Mouse (Mus musculus): ENCODE results near the gene Nudc. TPM values are rescaled to one million over a fixed set of nuclear protein-coding genes. Genes with fewer than 3 reads are reported as not detected.
A peak's percentile ranks its signal among the peaks of the same experiment; 100 is the strongest.

Gene Nudc
- 100 to 1,000 TPM; 117 to 129 TPM for total RNA-seq (2021)
- long read RNA-seq, transcript Nudc-201 (8 exons, 1,316 nt): major isoform, 253 of 320 reads
- long read RNA-seq, partial matches to known transcripts: 64 of 320 reads
- long read RNA-seq, other reads (novel, unspliced or antisense): 3 of 320 reads

GRCm38 (mm10) chr4:133545272-133546231 is at the start of gene Nudc:
TSS of gene Nudc (minus strand) at chr4:133545996.
- peak; percentile 93 to 96 for DNase-seq (ENCODE audit: low spot score in 2 of 2)

DNA sequence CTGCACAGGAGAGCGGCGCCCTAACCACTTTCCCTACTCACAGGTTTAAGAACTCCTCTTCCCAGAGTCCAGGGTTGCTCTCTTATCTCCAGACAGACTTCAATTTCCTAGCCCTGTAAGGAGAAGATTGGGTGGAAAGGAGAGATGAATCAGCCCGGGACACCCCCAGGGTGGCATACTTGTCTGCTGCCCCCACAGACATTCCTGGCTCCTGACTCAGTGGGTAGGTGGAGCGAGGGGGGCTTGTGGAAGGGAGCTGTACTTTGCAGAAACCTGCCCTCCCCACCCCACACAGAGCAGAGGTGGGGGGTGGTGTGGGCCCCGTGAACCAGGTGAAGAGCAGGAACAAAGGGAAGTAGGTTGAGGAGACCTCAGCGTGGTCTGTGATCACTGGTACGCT is 49.7 kb upstream of the Nudc start:
- DNase-seq (ENCODE audit: low spot score in 2 of 2): no peak

DNA sequence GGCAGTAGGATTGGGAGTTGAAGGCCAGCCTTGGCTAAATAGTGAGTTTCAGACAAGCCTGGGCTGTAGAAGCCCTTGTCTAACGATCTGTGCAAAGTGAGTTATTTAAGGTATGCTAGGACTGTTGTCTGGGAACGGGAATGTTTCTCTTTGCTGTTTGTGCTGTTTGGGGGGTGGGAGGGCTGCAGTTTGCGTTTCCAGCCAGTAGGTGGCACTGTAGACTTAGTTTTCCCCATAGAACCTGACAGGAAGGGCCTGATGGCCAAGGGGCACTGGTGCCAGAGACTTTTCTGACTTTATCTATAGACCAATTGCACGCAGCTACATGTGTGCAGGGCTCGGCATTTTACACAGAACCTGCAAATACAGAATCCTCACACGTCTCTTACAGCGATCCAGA is 46.8 kb upstream of the Nudc start:
- peak; percentile 78 to 79 for DNase-seq (ENCODE audit: low spot score in 2 of 2)

GRCm38 (mm10) chr4:133584059-133584951 is 38.5 kb upstream of the Nudc start, which contains the start of gene Gpn2:
TSS of gene Gpn2 (plus strand) at chr4:133584362.
- DNase-seq (ENCODE audit: low spot score in 2 of 2): peak; percentile 70 to 81

DNA sequence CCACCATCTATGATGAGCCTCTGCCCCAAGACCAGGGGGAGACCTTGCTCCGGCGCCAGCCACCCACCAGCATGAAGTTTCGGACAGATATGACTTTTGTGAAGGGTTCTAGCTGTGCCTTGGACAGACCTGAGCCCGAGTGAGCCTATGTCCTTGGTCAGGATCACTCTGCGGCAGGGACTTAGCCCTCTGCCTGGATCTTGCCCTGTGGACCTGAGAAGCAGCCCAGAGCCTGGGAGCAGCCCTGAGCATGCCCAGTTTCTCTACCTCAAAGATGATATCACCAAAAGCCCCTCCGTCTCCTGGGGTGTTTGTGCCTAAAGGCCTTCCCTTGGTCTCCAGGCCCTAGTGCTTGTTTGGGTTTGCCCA is 37.9 kb upstream of the Nudc start:
- DNase-seq (ENCODE audit: low spot score in 2 of 2): no peak

DNA sequence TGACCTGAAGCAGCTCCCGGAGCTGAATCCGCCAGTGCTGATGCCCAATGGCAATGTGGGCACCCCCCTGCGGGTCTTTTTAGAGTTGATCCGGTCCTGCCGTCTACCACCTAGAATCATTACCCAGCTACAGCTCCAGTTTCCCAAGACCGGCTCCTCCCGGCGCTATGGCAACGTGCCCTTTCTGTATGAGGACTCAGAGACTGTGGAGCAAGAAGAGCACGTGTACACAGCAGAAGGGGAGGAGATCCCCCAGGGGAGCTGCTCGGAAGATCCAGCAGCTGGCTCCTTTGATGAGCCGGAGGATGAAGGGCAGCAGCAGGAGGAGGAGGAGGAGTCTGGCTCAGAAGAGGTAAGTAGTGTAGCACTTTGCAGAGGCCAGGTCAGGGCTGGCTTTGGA is 32.2 kb upstream of the Nudc start:
- no peak for DNase-seq (ENCODE audit: low spot score in 2 of 2)

DNA sequence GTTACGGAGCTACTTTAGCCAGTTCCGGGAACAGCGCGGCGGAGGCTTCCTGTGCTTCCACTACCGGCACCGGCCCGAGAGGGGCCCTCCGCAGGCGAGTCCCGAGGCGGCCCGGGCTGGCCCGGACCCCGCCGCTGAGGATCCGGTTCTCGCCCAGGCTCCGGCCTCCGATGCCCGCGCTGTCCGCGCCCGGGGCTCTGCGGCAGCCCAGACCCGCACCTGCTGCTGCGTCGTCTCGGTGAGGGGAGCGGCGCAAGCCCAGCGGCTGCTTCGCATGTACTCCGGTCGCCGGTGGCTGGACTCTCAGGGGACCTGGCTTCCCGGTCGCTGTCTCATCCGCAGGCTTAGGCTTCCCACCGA is 29.0 kb upstream of the Nudc start:
- DNase-seq (ENCODE audit: low spot score in 2 of 2): peak in 1 of 2 experiments; percentile 12

- peak; percentile 91 to 92 for DNase-seq (ENCODE audit: low spot score in 2 of 2)
Observed at GRCm38 (mm10) chr4:133574070-133574842, 28.5 kb upstream of the Nudc start, which contains the start of gene Gpatch3. TSS of gene Gpatch3 (plus strand) at chr4:133574745.

- DNase-seq (ENCODE audit: low spot score in 2 of 2): no peak
Observed at GRCm38 (mm10) chr4:133570066-133570466, 24.3 kb upstream of the Nudc start.

- no peak for DNase-seq (ENCODE audit: low spot score in 2 of 2)
Observed at GRCm38 (mm10) chr4:133569291-133570065, 23.7 kb upstream of the Nudc start.

DNA sequence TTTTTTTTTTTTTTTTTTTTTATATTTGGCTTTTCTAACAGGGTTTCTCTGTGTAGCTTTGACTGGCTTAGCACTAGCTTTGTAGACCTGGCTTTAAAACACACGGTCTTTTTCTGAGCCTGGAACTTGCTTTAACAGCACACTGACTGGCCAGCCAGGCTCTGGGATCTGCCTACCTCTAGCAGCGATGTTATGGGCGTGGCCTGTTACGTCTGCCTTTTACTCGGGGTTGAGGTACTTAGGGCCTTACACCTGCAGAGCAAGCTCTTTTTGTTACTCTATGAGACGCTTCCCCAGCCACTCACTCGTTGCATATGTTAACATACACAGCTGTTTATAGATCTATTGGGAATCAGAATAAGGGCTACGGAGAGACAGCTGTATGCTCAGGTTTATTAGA is 21.5 kb upstream of the Nudc start:
- DNase-seq (ENCODE audit: low spot score in 2 of 2): no peak

- peak; percentile 17 to 26 for DNase-seq (ENCODE audit: low spot score in 2 of 2)
Observed at GRCm38 (mm10) chr4:133563123-133563571, 17.4 kb upstream of the Nudc start.

- DNase-seq (ENCODE audit: low spot score in 2 of 2): no peak
Observed at GRCm38 (mm10) chr4:133561622-133562021, 15.8 kb upstream of the Nudc start.

DNA sequence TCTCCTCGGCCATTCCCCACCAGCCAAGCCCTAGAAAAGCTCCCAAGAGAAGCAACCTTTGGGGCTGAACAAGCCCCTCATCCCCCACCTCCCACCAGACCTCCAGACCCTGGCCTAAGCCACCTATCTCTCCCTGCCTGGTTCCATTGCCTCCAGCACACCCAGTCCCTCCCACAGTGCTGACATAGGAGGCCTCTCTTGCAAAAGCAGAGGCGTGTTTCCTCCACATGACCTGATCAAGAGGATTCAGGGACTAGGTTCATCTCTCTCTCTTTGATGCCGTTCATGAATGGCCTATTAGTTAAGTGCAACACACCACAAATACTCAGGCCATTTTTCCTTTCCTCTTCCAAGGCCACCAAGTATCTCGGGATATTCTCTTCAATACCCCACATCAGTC is 14.1 kb upstream of the Nudc start:
- no peak for DNase-seq (ENCODE audit: low spot score in 2 of 2)

GRCm38 (mm10) chr4:133557041-133557717 is 11.4 kb upstream of the Nudc start:
- DNase-seq (ENCODE audit: low spot score in 2 of 2): no peak

DNA sequence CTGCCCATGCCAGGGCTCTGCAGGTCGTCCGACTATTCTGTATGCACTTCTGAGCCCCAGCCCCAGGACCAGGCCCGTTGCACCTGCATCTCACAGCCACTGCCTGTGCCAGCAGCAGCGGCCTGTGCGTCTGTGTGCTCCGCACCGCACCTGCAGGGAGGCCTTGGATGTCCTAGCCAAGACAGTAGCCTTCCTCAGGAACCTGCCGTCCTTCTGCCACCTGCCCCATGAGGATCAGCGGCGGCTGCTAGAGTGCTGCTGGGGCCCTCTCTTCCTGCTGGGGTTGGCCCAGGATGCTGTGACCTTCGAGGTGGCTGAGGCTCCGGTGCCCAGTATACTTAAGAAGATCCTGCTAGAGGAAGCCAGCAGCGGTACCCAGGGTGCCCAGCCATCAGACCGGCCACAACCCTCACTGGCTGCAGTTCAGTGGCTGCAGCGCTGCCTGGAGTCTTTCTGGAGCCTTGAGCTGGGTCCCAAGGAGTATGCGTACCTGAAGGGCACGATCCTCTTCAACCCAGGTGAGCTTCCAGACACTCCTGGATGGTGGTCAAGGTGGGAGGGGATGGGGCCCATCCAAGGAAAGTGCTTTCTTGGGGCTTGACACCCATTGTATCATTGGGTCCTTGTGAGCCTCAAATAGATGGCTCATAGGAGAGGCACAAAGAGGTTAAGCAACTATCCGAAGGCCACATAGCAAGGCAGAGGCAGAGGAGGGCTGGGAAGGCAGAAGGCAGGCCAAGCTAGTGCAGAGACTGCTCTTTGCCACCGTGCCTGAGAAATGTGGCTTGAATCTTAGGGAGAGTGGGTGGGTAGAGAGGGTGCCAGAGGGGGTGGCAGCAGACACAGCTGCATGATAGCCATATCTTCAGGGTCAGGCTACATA is 7.9 kb upstream of the Nudc start:
- no peak for DNase-seq (ENCODE audit: low spot score in 2 of 2)

- no peak for DNase-seq (ENCODE audit: low spot score in 2 of 2)
Observed at GRCm38 (mm10) chr4:133552768-133553447, 7.1 kb upstream of the Nudc start, which contains the start of gene Nr0b2. TSS of gene Nr0b2 (plus strand) at chr4:133553376.

- DNase-seq (ENCODE audit: low spot score in 2 of 2): no peak
Observed at GRCm38 (mm10) chr4:133552029-133552428, 6.2 kb upstream of the Nudc start.

Measured in layer of hippocampus, postnatal 10 days (tissue).